Mouse (Mus musculus): ENCODE data around the gene Gatd1. TPM values are rescaled to one million over a fixed set of nuclear protein-coding genes. Genes with fewer than 3 reads are reported as not detected.

Gatd1 gene
- polyA plus RNA-seq, 1 experiment from 2014 or later = 17.4 TPM

DNA sequence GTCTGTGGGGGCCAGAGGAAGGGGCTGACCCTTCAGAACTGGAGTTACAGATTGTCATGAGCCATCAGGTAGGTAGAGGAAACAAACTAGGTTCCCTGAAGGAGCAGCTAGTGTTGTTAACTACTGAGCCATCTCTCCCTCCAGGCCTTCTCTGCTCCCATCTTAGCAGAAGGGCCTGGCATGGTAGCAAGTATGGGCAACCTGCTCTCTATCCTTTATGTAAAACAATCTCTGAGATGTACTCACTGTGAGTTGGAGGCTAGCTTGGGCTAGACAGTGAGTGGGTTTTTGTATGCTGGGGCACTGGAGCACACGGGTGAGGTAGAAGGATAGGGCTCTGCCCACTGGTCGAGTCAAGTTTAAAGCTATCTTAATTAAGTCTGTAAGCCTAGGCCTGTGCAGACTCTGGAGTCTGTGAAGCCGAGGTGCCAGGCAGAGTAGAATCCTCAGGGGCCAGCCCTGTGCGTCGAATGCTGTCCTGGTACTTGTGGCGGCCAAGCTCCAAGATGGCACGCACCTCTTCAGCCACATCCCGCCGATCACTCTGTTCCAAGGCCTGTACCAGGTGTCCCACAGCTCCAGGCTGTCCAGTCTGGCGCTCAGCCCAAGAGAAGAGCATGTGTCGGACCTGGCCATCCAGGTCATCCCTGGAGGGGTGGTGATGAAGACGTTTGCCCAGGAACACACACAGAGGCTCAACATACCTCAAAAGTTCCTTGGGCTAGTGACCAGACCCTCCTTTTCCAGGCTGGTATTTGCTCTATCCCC, 24.4 kb upstream of the Gatd1 start:
- H3K4me3 ChIP-seq (ENCODE audit: low read depth, low read length) = no peak overlapping the region
- no peak for DNase-seq
- no peak overlapping the region for H3K4me2 ChIP-seq (ENCODE audit: low read depth, low read length)
- H3K9ac ChIP-seq (replicated peaks) = no peak overlapping the region; the same call in 1 of the 2 replicates
- peaks cover 56% of the 10 kb centered on the region for H3K4me1 ChIP-seq (ENCODE audit: insufficient read depth)
- no peaks in the 10 kb centered on the region for H3K9me3 ChIP-seq (ENCODE audit: low read length)
- no peak for ATAC-seq
- WGBS (ENCODE audit: insufficient replicate concordance) = 90% methylated on average over 12 of the region's 12 CpGs
- TF ChIP-seq EP300 (IDR thresholded peaks at IDR 0.05; ENCODE audit: low read depth) (no peak), CTCF (IDR thresholded peaks at IDR 0.05; ENCODE audit: low read depth) (no peak)
- no peaks in the 10 kb centered on the region for H3K27me3 ChIP-seq (ENCODE audit: insufficient read depth, low read length)
- no peak overlapping the region for H3K27ac ChIP-seq (ENCODE audit: low read depth)
- peaks cover 32% of the 10 kb centered on the region for H3K36me3 ChIP-seq (replicated peaks; ENCODE audit: insufficient read depth, low read length)

DNA sequence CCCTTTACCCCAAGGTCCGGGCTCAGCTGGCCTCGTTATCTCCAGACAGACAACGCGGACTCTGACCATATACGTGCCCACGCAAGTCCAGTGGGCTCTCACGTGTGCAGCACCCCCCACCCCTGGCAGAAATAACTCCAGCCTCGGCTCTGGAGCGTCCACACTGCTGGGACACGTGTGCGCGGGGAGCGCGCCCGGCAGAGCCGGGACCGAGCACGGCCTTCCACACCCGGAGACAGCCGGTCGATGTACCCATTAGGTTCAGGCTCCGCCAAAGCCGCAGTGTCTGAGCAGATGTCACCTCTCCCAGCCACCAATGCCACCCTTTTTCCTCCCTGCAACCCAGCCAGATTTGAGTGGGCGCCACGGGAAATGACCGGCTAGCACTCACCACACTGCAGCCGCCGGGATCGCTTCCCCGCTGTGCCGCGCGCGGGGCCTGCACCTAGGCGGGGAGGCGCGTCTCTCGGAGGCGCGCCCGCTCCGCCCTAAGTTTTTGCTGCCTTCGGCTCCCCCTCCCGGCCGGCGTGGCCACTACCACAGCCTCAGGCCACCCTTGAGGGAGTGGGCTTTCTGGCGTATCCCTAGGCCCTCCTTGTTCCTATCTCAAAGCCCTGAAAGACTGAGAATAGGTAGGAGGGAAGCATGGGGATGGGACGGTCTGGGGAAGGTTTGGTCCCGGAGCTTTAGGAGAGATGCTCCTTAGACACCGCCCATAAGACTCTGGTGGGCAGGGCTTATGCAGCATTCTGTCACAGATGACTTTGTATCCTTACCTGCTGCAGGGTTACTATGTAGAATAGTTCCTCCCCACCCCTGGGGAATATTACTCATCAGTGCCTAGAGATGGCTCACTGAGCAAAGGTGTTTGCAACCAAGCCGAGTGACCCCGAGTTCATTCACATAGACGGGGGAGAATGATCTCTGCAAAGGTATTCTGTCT, 23.5 kb upstream of the Gatd1 start, which contains the start of gene Slc25a22:
Gene Slc25a22 (minus strand): TSS at position 715 of the 943 bp plus-strand sequence.
- Histone ChIP-seq H3K4me3 (ENCODE audit: low read depth, low read length) (peak within 1 kb of the TSS; percentile 82), H3K27ac (ENCODE audit: low read depth) (peak within 1 kb of the TSS; percentile 86), H3K4me2 (ENCODE audit: low read depth, low read length) (peak within 1 kb of the TSS; percentile 93), H3K9me3 (ENCODE audit: low read length) (no peaks in the 10 kb centered on the region), H3K36me3 (replicated peaks; ENCODE audit: insufficient read depth, low read length) (peaks cover 36% of the 10 kb centered on the region), H3K9ac (replicated peaks) (peak within 1 kb of the TSS; percentile 78), H3K27me3 (ENCODE audit: insufficient read depth, low read length) (no peaks in the 10 kb centered on the region), H3K4me1 (ENCODE audit: insufficient read depth) (peaks cover 50% of the 10 kb centered on the region)
- peak; percentile 81 for ATAC-seq
- peak; percentile 89 for DNase-seq
- peak; percentile 87 for TF ChIP-seq CTCF (IDR thresholded peaks at IDR 0.05; ENCODE audit: low read depth)
- TF ChIP-seq EP300 (IDR thresholded peaks at IDR 0.05; ENCODE audit: low read depth) = no peak; the same call in 1 of the 2 replicates
- 8% methylated on average over 47 of the region's 53 CpGs for WGBS (ENCODE audit: insufficient replicate concordance)

DNA sequence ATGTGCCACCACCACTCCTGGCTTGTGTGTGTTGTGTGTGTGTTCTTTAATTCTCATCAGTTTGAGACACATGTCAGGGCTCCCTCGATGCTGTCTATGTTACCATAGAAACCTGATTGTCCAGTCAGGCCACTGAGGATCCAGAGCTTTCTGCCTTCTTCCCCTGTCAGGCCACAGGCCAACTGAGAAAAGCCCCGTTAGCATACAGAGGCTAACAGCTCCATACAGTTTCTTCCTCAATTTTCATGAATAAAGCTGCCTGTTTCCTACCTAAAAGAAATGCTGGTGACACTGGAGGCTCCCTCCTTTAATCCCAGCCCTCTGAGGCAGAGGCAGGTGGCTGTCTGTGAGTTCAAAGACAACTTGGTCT, 22.6 kb upstream of the Gatd1 start:
- Histone ChIP-seq H3K9ac (replicated peaks) (peak overlapping the region; percentile 78; the same call in 1 of the 2 replicates), H3K27ac (ENCODE audit: low read depth) (peak overlapping the region; percentile 86), H3K36me3 (replicated peaks; ENCODE audit: insufficient read depth, low read length) (peaks cover 44% of the 10 kb centered on the region), H3K4me3 (ENCODE audit: low read depth, low read length) (peak overlapping the region; percentile 82), H3K4me1 (ENCODE audit: insufficient read depth) (peaks cover 48% of the 10 kb centered on the region), H3K4me2 (ENCODE audit: low read depth, low read length) (peak overlapping the region; percentile 93), H3K9me3 (ENCODE audit: low read length) (no peaks in the 10 kb centered on the region), H3K27me3 (ENCODE audit: insufficient read depth, low read length) (no peaks in the 10 kb centered on the region)
- ATAC-seq = no peak
- no peak for DNase-seq
- 39% methylated on average over 2 of the region's 2 CpGs for WGBS (ENCODE audit: insufficient replicate concordance)
- TF ChIP-seq CTCF (IDR thresholded peaks at IDR 0.05; ENCODE audit: low read depth) (no peak), EP300 (IDR thresholded peaks at IDR 0.05; ENCODE audit: low read depth) (no peak)

DNA sequence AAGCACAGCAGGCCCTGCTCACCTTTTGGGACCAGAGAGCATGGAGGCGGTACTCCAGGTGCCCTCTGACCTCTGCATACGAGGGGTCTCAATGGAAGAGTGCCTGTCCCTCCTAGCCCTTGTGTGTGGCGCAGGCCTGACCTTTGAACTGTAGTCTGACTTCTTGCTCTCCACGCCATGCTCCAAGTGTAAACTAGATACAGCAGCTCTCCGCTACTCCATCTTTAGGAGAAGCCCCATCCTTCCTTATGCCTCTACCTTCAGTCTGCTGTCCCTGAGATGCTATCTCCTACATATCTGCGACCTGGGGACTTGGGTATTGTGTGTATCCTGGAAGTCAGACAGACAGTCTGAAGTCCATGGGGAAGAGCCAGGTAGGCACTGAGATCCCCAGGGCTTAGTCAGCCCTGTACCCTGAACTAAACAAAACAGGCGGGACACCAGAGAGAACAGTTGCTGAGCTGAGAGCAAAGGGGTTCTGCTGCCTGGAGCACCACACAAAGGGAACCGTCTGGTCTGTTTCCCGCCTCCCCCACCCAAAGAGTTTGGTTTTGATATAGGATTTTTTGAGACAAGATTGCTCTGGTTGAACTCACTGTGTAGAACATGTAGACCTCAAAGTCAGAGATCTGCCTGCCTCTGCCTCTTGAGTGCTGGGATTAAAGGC, 22.1 kb upstream of the Gatd1 start:
- no peak for ATAC-seq
- no peak for TF ChIP-seq CTCF (IDR thresholded peaks at IDR 0.05; ENCODE audit: low read depth)
- no peak for TF ChIP-seq EP300 (IDR thresholded peaks at IDR 0.05; ENCODE audit: low read depth)
- H3K27ac ChIP-seq (ENCODE audit: low read depth) = peak overlapping the region; percentile 86
- no peaks in the 10 kb centered on the region for H3K27me3 ChIP-seq (ENCODE audit: insufficient read depth, low read length)
- H3K9me3 ChIP-seq (ENCODE audit: low read length) = no peaks in the 10 kb centered on the region
- H3K4me3 ChIP-seq (ENCODE audit: low read depth, low read length) = peak overlapping the region; percentile 82; the same call in 1 of the 2 replicates
- peak overlapping the region; percentile 62 for H3K9ac ChIP-seq (replicated peaks)
- WGBS (ENCODE audit: insufficient replicate concordance) = 67% methylated on average over 9 of the region's 9 CpGs
- H3K4me1 ChIP-seq (ENCODE audit: insufficient read depth) = peaks cover 47% of the 10 kb centered on the region
- peak overlapping the region; percentile 93 for H3K4me2 ChIP-seq (ENCODE audit: low read depth, low read length)
- H3K36me3 ChIP-seq (replicated peaks; ENCODE audit: insufficient read depth, low read length) = peaks cover 44% of the 10 kb centered on the region
- DNase-seq = peak; percentile 22

DNA sequence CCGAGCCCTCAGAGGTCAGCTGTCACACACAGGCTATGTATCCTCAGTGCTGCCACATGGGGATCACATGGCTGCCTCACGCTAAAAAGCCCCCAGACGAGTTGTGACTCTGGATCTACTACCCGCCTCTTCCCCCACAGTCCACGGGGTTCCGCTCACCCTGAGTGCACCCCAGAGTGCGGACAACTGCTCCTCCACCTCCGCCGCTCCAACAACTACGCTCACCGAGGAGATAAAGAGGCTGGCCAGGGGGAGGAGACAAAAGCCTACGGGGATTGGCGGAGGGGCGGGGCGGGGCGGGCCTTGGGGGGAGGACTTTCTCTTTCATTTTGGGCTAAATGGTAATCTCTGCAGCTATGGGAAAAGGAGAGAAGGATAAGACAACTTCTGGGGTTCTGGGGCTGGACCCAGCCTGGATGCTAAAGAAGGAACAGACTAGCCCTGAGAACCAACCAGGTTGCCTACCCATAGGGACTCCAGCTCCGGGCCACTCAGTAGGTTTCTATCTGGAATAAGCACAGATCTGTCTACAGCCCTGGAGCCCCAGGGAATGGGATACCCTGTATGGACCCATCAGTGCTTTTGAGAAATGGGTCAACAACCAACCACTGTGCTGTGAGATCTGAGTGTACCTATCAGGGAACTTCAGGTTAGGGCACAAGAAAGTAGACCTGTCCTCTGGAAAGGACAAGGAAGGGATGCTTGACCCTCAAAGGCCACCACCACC, 21.4 kb upstream of the Gatd1 start:
- peaks cover 40% of the 10 kb centered on the region for H3K4me1 ChIP-seq (ENCODE audit: insufficient read depth)
- H3K36me3 ChIP-seq (replicated peaks; ENCODE audit: insufficient read depth, low read length) = peaks cover 46% of the 10 kb centered on the region
- TF ChIP-seq CTCF (IDR thresholded peaks at IDR 0.05; ENCODE audit: low read depth) = peak; percentile 6; the same call in 1 of the 2 replicates
- TF ChIP-seq EP300 (IDR thresholded peaks at IDR 0.05; ENCODE audit: low read depth) = no peak

More for the DNA sequence above, 21.4 kb upstream of the Gatd1 start:
- Histone ChIP-seq H3K9ac (replicated peaks) (peak overlapping the region; percentile 62), H3K4me3 (ENCODE audit: low read depth, low read length) (peak overlapping the region; percentile 57), H3K27ac (ENCODE audit: low read depth) (peak overlapping the region; percentile 86), H3K27me3 (ENCODE audit: insufficient read depth, low read length) (no peaks in the 10 kb centered on the region), H3K4me2 (ENCODE audit: low read depth, low read length) (peak overlapping the region; percentile 93), H3K9me3 (ENCODE audit: low read length) (no peaks in the 10 kb centered on the region)
- ATAC-seq = peak; percentile 56
- peak; percentile 88 for DNase-seq
- 2% methylated on average over 17 of the region's 17 CpGs for WGBS (ENCODE audit: insufficient replicate concordance)
